ENCODE assay signal across 9 mouse cellular contexts in the genomic region with DNA sequence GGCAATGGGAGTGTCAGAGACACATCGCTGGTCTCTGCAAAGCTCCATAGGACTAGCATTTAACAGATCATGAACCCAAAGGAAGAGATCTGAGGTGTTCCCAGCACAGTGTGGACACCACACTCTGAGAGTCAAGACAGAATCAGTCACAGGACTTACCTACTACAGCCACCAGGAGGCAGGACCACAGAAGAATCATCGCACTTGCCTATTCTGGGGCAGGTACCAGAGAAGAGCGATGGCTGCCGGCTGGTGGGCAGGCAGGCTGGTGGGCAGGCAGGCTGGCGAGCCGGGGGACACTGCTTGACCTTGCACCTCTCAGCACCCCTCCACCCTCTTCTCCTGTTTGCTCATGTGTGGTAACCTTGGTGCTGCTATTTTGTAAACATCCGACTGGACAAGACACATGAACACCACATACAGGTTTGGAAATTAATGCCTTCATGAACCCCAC. TPM values are rescaled to one million over a fixed set of nuclear protein-coding genes. Genes with fewer than 3 reads are reported as not detected.
DNase-seq lines count a peak whose midpoint lies in the region; ATAC-seq and TF ChIP-seq lines count a peak whose summit lies in the region.
"Had no signal": no experiment of that assay in that cellular context is flagged by ENCODE, and none has a peak within 500 bp of the region (broad histone marks: within the 10 kb centered on the region; RNA-seq: fewer than 3 reads in every experiment).

Gene Htr3b, minus strand, starts transcription at position 404 of the 454 bp plus-strand sequence.

- peak; percentile 69 for TF ChIP-seq CTCF in intestine, postnatal 0 days (IDR thresholded peaks at IDR 0.05; ENCODE audit: low read depth)

- WGBS in intestine, postnatal 0 days = 59% methylated on average over 7 of the region's 7 CpGs
- WGBS in intestine, embryonic 16.5 days = 61% methylated on average over 7 of the region's 7 CpGs
- WGBS in embryonic facial prominence, embryonic 10.5 days = 61% methylated on average over 7 of the region's 7 CpGs

- H3K9ac ChIP-seq in intestine, postnatal 0 days (ENCODE audit: low read depth, low read length) = no peak within 1 kb of the TSS
- no peak within 1 kb of the TSS for H3K9ac ChIP-seq in intestine, embryonic 16.5 days (ENCODE audit: low read depth, low read length)

- DNase-seq in thymus, postnatal 0 days (ENCODE audit: low spot score) = peak; percentile 15
- no peak for DNase-seq in thymus, postnatal 10 days (ENCODE audit: low spot score in 2 of 2)
- DNase-seq in embryonic facial prominence, embryonic 10.5 days (ENCODE audit: low spot score) = peak; percentile 25
- DNase-seq in frontal cortex, adult 2 months (ENCODE audit: extremely low spot score in 1 of 2, low spot score in 1 of 2) = no peak
- DNase-seq in left cerebral cortex, postnatal 14 days (ENCODE audit: low spot score in 2 of 2) = no peak
- DNase-seq in ovary, postnatal 36 days (ENCODE audit: low spot score) = no peak
- DNase-seq: heart, postnatal 4 days had no signal

- ATAC-seq in intestine, postnatal 0 days = no peak
- no peak for ATAC-seq in intestine, embryonic 16.5 days

- peaks cover 4% of the 10 kb centered on the region; the same call in 1 of the 2 replicates for H3K27me3 ChIP-seq in intestine, postnatal 0 days (replicated peaks; ENCODE audit: control insufficient read depth, insufficient read depth, low read length)
- no peaks in the 10 kb centered on the region for H3K27me3 ChIP-seq in intestine, embryonic 16.5 days (replicated peaks; ENCODE audit: control insufficient read depth, insufficient read depth, low read length)
- H3K27me3 ChIP-seq in embryonic facial prominence, embryonic 10.5 days (replicated peaks; ENCODE audit: low read depth, poor library complexity, severe bottlenecking) = peaks cover 11% of the 10 kb centered on the region; the same call in 1 of the 2 replicates

- no peaks in the 10 kb centered on the region for H3K9me3 ChIP-seq in intestine, postnatal 0 days (ENCODE audit: control insufficient read depth)
- no peaks in the 10 kb centered on the region for H3K9me3 ChIP-seq in intestine, embryonic 16.5 days (ENCODE audit: control insufficient read depth, low read length)
- no peaks in the 10 kb centered on the region for H3K9me3 ChIP-seq in embryonic facial prominence, embryonic 10.5 days

- no peaks in the 10 kb centered on the region for H3K36me3 ChIP-seq in intestine, postnatal 0 days (ENCODE audit: control insufficient read depth, insufficient read depth)
- H3K36me3 ChIP-seq in intestine, embryonic 16.5 days (ENCODE audit: control insufficient read depth, insufficient read depth, low read length) = no peaks in the 10 kb centered on the region
- H3K36me3 ChIP-seq in embryonic facial prominence, embryonic 10.5 days (replicated peaks) = no peaks in the 10 kb centered on the region

- no peak within 1 kb of the TSS for H3K4me3 ChIP-seq in intestine, postnatal 0 days (ENCODE audit: low read depth, low read length)
- no peak within 1 kb of the TSS for H3K4me3 ChIP-seq in intestine, embryonic 16.5 days (ENCODE audit: low read length)
- H3K4me3 ChIP-seq in embryonic facial prominence, embryonic 10.5 days = 0 out of 2 replicates have a peak within 1 kb of the TSS, but pooled peaks have one; percentile 8

- H3K27ac ChIP-seq in intestine, postnatal 0 days (ENCODE audit: low read depth, low read length) = no peak within 1 kb of the TSS
- H3K27ac ChIP-seq in intestine, embryonic 16.5 days (ENCODE audit: low read length) = no peak within 1 kb of the TSS
- H3K27ac ChIP-seq in embryonic facial prominence, embryonic 10.5 days (replicated peaks) = peak within 1 kb of the TSS; percentile 44

- intact Hi-C loops in left cerebral cortex, postnatal 14 days (cut with DNase I) = no loop called here

- H3K4me2 ChIP-seq in intestine, postnatal 0 days (replicated peaks; ENCODE audit: low read depth) = no peak within 1 kb of the TSS
- H3K4me2 ChIP-seq in intestine, embryonic 16.5 days (ENCODE audit: low read depth, low read length) = no peak within 1 kb of the TSS

- H3K4me1 ChIP-seq in intestine, postnatal 0 days (replicated peaks; ENCODE audit: control insufficient read depth, insufficient read depth, low read length) = no peaks in the 10 kb centered on the region
- H3K4me1 ChIP-seq in intestine, embryonic 16.5 days (ENCODE audit: control insufficient read depth, insufficient read depth, low read length) = no peaks in the 10 kb centered on the region
- peaks cover 21% of the 10 kb centered on the region for H3K4me1 ChIP-seq in embryonic facial prominence, embryonic 10.5 days

RNA-seq across cellular contexts. Expression of gene Htr3b, which starts in this region (rescaled TPM):
- 0.96 and 1.1 TPM in 2 replicates for polyA plus RNA-seq in intestine, postnatal 0 days (2015; fragmentation: Nextera tagmentation; extraction: Ambion mirVana)
- 1.4 TPM in 2 replicates for polyA plus RNA-seq in intestine, embryonic 16.5 days (2015; fragmentation: Nextera tagmentation; extraction: Ambion mirVana)
- polyA plus RNA-seq in thymus, postnatal 0 days (2015; fragmentation: Nextera tagmentation; extraction: Ambion mirVana) = not detected in 2 replicates
- 1.1 and 2.1 TPM in 2 replicates for polyA plus RNA-seq in embryonic facial prominence, embryonic 10.5 days (2016; fragmentation: Nextera tagmentation; extraction: Ambion mirVana)
- polyA plus RNA-seq in frontal cortex, adult 2 months (2012; rRNA removed) = not detected in 2 replicates
- not detected for total RNA-seq in left cerebral cortex, postnatal 14 days (2021)
- total RNA-seq: heart, postnatal 4 days had no signal

Comparison
In these comparisons a context has a peak if more than half of its experiments do, and no peak if none do; other contexts are left out.
1. Peak in DNase-seq in thymus, postnatal 0 days; RNA of the gene not detected or under 1 TPM.